Mouse (Mus musculus): Measurements from ENCODE around the gene Phactr1.

Phactr1 gene

GRCm38 (mm10) chr13:42759170-42759569, 78.7 kb downstream of the Phactr1 start:
- no peak for DNase-seq (ENCODE audit: low spot score)

GRCm38 (mm10) chr13:42760907-42761544, 80.6 kb downstream of the Phactr1 start:
- no peak for DNase-seq (ENCODE audit: low spot score)

- no peak for DNase-seq (ENCODE audit: low spot score)
Observed at GRCm38 (mm10) chr13:42772314-42772713, 91.9 kb downstream of the Phactr1 start.

GRCm38 (mm10) chr13:42774040-42774439, 93.6 kb downstream of the Phactr1 start:
- no peak for DNase-seq (ENCODE audit: low spot score)

- DNase-seq (ENCODE audit: low spot score): peak; percentile 66
Observed at GRCm38 (mm10) chr13:42782151-42782550, 101.7 kb downstream of the Phactr1 start.

DNA sequence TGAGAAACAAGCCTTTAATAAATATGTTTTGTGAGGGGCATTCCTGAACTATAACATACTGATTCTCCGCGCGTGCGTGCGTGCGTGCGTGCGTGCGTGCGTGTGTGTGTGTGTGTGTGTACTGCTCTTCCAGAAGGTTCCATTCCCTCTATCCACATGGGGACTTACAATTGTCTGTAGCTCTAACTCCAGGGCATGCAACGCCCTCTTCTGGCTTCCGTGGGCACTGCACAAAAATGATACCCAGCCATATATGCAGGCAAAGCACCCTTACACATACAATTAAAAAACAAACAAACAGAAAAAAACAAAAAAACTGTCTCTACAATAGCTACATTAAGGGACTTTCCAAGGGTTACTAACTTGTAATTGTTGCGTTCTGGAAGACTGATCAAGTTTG, 108.8 kb downstream of the Phactr1 start:
- no peak for DNase-seq (ENCODE audit: low spot score)

DNA sequence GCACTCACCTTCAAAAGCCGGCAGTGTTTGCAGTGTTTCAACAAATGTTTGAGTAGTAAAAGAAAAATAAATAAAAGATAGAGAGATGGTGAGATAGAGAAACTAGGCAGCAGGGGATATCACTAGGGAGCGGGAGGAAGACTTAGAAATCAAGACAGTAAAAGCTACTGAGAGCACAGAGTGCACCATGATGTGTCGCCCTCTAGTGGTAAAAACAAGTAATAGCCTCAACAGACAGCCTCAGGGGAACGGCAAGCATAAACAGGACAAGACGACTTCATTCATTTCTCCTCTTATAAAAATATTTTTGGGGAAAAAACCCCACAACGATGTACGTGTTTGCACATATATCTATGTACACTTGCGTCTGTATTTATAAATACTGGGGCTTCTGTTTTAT, 111.9 kb downstream of the Phactr1 start:
- no peak for DNase-seq (ENCODE audit: low spot score)

DNA sequence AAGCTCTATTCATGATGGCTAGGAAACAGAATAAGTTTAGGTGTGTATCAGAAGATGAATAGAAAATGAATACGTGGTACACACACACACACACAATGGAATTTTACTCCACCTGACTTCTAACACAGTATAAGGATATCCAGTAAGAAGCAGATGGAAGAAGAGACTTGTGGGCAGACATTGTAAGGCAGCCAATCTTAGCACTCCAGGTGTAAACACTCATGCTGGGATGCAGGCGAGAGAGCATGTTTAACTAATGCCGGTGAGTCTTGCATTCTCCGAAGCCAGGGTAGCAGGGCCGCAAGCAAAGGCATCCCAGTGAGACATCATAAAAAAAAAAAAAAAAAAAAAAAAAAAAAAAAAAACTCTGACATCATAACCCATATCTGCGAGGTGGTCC, 120.1 kb downstream of the Phactr1 start:
- DNase-seq (ENCODE audit: low spot score): no peak

- no peak for DNase-seq (ENCODE audit: low spot score)
Observed at GRCm38 (mm10) chr13:42804314-42804713, 123.9 kb downstream of the Phactr1 start.

DNA sequence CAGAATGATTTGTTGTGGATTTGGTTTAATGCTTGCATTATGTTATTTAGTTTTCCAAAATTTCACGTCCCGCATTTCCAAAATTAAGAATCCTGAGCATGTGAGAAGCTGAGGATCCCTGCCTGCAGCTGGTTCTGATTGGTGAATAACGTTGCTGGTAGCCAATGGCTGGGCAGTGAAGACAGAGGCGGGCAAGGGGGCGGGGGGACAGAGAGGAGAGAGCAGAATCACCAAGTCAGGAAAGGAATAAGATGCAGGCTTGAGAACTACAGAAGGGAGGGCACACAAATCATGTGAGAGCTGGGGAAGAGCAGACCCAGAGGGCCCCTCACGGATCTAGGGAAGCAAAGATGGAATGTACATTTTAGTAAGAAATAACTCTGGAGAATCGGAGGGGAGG, 132.3 kb downstream of the Phactr1 start:
- no peak for DNase-seq (ENCODE audit: low spot score)

- DNase-seq (ENCODE audit: low spot score): no peak
Observed at GRCm38 (mm10) chr13:42818378-42818777, 138.0 kb downstream of the Phactr1 start.

- DNase-seq (ENCODE audit: low spot score): no peak
Observed at GRCm38 (mm10) chr13:42820513-42820912, 140.1 kb downstream of the Phactr1 start.

DNA sequence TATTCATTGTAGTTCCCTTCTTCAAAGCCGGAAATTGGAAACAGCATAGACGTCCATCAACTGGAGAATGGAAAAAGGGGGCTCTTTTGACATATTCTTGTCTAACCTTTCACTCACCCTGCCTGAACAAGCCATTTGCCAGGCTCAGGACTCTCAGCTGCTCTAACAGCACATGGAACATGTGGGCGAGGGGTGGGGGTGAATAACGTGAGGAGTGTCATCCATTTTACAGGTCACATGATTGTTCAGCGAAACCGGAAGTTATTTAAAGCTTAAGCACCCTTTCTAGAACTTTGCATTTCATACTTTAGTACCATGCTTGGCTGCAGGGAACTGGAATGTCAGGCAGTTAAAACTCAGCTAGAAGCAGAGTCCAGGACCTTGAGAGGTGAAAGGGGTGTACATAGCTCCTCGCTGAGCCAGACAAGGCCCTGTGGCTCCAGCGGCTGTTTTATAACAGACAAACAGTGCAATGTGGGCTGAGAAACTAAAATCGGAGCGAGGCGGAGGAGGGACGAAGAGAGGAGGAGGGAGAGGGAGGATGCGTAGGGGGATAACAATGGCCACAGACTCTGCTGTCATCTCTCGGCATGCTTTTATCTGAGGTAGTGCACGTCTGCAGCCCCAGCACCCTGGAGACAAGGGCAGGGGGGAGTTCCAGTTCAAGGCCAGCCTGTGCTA, 141.1 kb downstream of the Phactr1 start:
- no peak for DNase-seq (ENCODE audit: low spot score)

DNA sequence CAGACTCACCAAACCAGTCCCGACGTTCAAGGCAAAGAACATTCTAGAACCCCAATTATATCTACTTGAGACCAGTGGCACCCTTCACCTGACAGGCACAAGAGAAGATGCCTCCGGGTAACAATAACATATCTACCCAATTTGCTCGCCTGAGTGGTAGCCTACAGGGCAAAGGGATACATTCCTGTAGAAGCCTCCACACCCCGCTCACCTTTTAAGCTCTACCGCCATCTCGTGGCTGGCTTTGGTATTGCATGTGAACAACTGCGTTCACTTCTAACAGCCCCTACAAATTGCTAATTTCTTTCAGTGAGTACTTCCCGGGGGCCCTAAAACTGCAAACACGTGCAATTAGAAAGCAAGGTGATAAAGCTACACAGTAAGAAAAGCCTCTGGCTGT, 142.1 kb downstream of the Phactr1 start:
- no peak for DNase-seq (ENCODE audit: low spot score)

- DNase-seq (ENCODE audit: low spot score): no peak
Observed at GRCm38 (mm10) chr13:42823875-42824274, 143.5 kb downstream of the Phactr1 start.

DNA sequence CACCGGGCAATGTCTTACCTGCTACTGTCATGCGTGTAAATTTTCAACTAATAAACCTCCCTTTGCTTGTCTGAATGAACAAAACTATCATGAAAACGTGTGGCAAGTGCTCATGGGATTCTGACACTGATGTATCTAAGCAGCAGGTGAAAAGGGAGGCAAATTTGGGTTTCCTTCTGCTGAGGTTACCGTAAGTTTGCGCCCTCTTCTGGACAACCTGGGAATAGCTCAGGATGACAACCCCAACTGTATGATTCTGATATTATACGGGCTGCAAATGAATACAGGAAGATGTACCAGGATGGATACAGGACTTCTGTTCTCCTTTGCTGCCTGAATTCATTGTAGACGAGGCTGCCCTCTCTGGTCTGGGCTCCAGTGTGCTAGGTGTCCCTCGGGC, 146.2 kb downstream of the Phactr1 start:
- no peak for DNase-seq (ENCODE audit: low spot score)

GRCm38 (mm10) chr13:42828978-42829377, 148.6 kb downstream of the Phactr1 start:
- no peak for DNase-seq (ENCODE audit: low spot score)

DNA sequence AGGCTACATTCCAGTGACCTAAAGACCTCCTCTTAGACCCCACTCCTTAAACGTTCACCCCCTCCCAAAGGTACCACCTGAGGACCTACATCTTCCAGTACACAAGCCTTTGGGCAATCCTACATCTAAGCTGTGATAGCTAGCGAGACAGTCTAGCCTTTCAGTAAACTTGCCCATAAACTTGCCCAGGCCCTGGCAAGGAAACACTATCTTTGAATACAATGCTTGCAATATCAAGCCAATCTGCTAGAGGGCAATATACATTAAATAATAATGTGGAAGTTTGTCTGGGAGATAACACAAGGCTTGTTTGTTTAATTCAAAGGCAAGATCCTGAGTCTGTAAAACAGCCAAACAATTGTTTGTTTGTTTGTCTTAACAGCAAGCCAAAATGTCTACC, 155.0 kb downstream of the Phactr1 start:
- no peak for DNase-seq (ENCODE audit: low spot score)

- no peak for DNase-seq (ENCODE audit: low spot score)
Observed at GRCm38 (mm10) chr13:42839358-42839757, 158.9 kb downstream of the Phactr1 start.

DNA sequence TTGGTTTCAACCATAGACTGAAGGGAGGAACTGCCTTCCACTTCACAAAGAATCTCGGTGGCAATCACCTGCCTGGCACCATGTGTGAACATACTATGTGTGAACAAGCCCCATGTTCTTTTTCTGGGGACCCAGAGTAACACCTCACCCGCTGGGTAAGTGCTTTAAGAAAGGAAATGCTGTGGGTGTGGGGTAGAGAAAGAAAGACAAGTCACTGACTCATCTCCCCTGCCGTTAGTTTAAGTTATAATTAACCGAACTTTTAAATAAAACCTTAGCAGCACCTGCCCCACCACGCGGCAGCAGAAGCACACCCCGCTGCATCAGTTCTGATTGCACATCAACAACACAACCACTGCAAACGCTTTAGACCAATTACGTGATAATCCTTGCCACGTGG, 171.7 kb downstream of the Phactr1 start:
- peak; percentile 29 for DNase-seq (ENCODE audit: low spot score)

GRCm38 (mm10) chr13:42853900-42854595, 173.6 kb downstream of the Phactr1 start:
- no peak for DNase-seq (ENCODE audit: low spot score)

GRCm38 (mm10) chr13:42866162-42866941, 185.9 kb downstream of the Phactr1 start:
- DNase-seq (ENCODE audit: low spot score): peak; percentile 51

DNA sequence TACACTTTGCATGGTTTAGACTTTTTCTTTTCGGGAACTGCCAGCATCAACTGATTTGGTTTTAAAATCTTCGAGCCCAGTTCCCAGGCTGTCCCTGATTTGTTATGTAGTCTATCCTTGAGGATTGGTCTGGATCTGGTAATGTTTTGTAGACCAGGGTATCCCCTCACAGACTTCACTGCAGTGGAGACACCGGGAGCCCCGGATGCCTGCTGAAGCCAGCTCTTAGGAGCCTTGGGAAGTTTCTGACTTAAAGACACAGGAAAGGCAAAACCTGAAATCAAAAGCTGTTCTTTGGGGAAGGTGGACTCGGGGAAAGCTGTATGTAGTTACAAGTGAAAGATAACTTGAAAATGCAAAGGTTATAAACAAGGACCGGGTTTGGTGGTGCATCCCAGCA, 186.6 kb downstream of the Phactr1 start:
- DNase-seq (ENCODE audit: low spot score): no peak
